Mouse (Mus musculus) stomach, postnatal 0 days (tissue): ENCODE measurements around the gene Msn. TPM values are rescaled to one million over a fixed set of nuclear protein-coding genes. Genes with fewer than 3 reads are reported as not detected.

ENCODE experiments used
- ATAC-seq: fragments of 200-750 bp; cut with Nextera tagmentation; 2 replicates; pipeline ENCODE4 v1.8.0; 2017; ENCODE audit not compliant: low FRiP score, low TSS enrichment
- DNase-seq: peaks from one replicate; pipeline ENCODE4 v3.0.0-alpha.2; 2016; ENCODE audit warnings: low spot score
- H3K27ac ChIP-seq: fragments of 300-500 bp; sonication (generic); replicated peaks from 2 replicates; pipeline ENCODE4 v1.5.1; 2014; ENCODE audit warnings: mild to moderate bottlenecking, control low read depth
- H3K27me3 ChIP-seq: fragments of 300-500 bp; sonication (generic); 2 replicates; pipeline ENCODE4 v1.6.1; 2014; ENCODE audit warnings: low read length; ENCODE audit not compliant: control insufficient read depth, insufficient read depth
- H3K36me3 ChIP-seq: fragments of 300-500 bp; sonication (generic); 2 replicates; pipeline ENCODE4 v1.6.1; 2014; ENCODE audit warnings: low read length, mixed read lengths; ENCODE audit not compliant: control insufficient read depth, insufficient read depth
- H3K4me1 ChIP-seq: fragments of 300-500 bp; sonication (generic); replicated peaks from 2 replicates; pipeline ENCODE4 v1.6.1; 2014; ENCODE audit warnings: antibody characterized with exemption; ENCODE audit not compliant: control insufficient read depth, insufficient read depth
- H3K4me2 ChIP-seq: fragments of 300-500 bp; sonication (generic); replicated peaks from 2 replicates; pipeline ENCODE4 v1.6.1; 2014; ENCODE audit warnings: low read depth, mild to moderate bottlenecking, control low read depth, moderate library complexity
- H3K4me3 ChIP-seq: fragments of 300-500 bp; sonication (generic); 2 replicates; pipeline ENCODE4 v1.5.1; 2014; ENCODE audit warnings: low read depth, low read length, control low read depth
- H3K9ac ChIP-seq: fragments of 300-500 bp; sonication (generic); 2 replicates; pipeline ENCODE4 v1.6.1; 2014; ENCODE audit warnings: mild to moderate bottlenecking, low read length, control low read depth, mixed read lengths
- H3K9me3 ChIP-seq: fragments of 300-500 bp; sonication (generic); 2 replicates; pipeline ENCODE4 v1.6.1; 2016; ENCODE audit warnings: low read length; ENCODE audit not compliant: control insufficient read depth
- CTCF ChIP-seq: IDR thresholded peaks from 2 replicates; pipeline ENCODE4 v1.5.1; 2016; ENCODE audit warnings: antibody characterized with exemption, low read depth, mild to moderate bottlenecking, moderate library complexity
- EP300 ChIP-seq: optimal IDR thresholded peaks from 2 replicates; pipeline ENCODE3; 2016; ENCODE audit warnings: antibody characterized with exemption
- WGBS: fragments of 180-500 bp; shearing (Covaris S2); extraction: QIAGEN DNeasy Blood & Tissue Kit; methylation state at CpG from one replicate; pipeline ENCODE4 v1.1.7; 2014; 5-methylcytosine and 5-hydroxymethylcytosine counted together
- polyA plus RNA-seq: library from polyadenylated mRNA; unstranded; fragments of >200 nt; fragmentation: Nextera tagmentation; extraction: Ambion mirVana; gene quantifications from 2 replicates; pipeline ENCODE4 v1.2.1, GENCODE M21; 2015

The Msn gene
- polyA plus RNA-seq, 1 experiment from 2014 or later: 34.9 TPM

DNA sequence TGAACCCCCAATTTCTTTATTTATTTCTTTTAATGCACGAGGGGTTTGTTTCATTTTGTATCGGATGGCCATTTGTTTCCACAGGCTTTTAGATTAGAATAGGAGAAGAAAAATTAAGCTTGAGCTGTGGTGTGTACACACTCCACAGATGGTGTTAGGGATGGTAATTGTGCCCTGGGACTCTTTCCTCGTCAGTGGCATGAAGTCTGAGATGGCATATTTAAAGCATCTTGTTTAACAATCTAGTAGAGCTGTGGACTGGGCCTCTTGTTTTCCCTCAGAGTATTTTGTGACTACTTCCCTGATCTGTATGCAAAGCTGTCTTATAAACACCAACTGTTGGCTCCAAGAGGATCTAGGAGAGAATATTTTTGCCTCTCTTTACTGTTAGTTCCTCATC, 57.5 kb downstream of the Msn start:
- ATAC-seq: no peak
- Histone ChIP-seq H3K36me3 (no peaks in the 10 kb centered on the region), H3K4me3 (no peak overlapping the region), H3K9me3 (no peaks in the 10 kb centered on the region), H3K27ac (no peak overlapping the region), H3K27me3 (no peaks in the 10 kb centered on the region), H3K9ac (no peak overlapping the region), H3K4me1 (no peaks in the 10 kb centered on the region), H3K4me2 (no peak overlapping the region)
- WGBS: 81% methylated on average over 3 of the region's 3 CpGs
- TF ChIP-seq CTCF (no peak), EP300 (no peak)
- DNase-seq: no peak

DNA sequence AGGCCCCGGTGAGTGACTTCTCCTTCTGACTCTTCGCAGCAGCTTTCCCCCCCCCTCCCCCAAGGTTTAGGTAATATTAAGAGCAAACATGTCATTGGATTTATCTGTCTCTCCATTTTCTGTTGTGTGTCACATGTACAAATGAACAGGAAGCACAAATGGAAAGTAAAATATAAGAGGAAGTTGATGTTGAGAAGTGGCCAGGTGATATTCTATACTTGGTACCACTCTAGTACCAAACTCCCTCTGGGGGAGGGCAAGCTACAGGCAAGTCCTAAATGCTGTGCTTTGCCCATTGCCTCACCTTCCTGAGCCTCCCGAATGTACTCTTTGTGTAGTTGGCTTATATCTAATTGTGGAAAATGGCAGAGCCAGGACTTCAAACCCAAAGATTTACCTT, 62.1 kb downstream of the Msn start:
- ATAC-seq (no peak), DNase-seq (no peak)
- no peak for TF ChIP-seq CTCF
- TF ChIP-seq EP300: no peak
- no peaks in the 10 kb centered on the region for H3K4me1 ChIP-seq
- H3K9me3 ChIP-seq: no peaks in the 10 kb centered on the region
- no peaks in the 10 kb centered on the region for H3K27me3 ChIP-seq
- no peak overlapping the region for H3K4me3 ChIP-seq
- WGBS: 92% methylated on average over 3 of the region's 3 CpGs
- no peak overlapping the region for H3K27ac ChIP-seq
- H3K9ac ChIP-seq: no peak overlapping the region
- H3K36me3 ChIP-seq: no peaks in the 10 kb centered on the region
- H3K4me2 ChIP-seq: no peak overlapping the region

DNA sequence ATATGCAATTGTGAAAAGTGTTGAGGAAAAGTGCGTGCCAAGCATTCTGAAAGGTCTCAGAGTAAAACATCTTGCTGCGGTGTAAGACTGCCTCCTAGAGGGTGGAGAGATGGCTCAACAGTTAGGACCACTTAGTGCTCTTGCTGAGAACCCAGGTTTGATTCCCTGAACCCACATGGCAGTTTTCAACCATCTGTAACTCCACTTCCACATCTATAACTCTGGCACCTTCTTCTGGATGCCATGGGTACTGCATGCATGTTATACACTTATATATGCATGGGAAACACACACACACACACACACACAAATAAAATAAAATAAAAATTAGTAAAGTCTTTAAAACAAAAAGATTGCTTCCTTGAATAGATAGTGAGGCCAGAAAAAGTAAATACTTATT, 66.7 kb downstream of the Msn start:
- ATAC-seq (no peak), DNase-seq (peak; percentile 14)
- 67% methylated on average over 2 of the region's 2 CpGs for WGBS
- no peaks in the 10 kb centered on the region for H3K27me3 ChIP-seq
- H3K27ac ChIP-seq: no peak overlapping the region
- H3K4me1 ChIP-seq: no peaks in the 10 kb centered on the region
- no peaks in the 10 kb centered on the region for H3K36me3 ChIP-seq
- no peak overlapping the region for H3K4me2 ChIP-seq
- TF ChIP-seq CTCF: peak; percentile 70
- no peak for TF ChIP-seq EP300
- H3K9me3 ChIP-seq: no peaks in the 10 kb centered on the region
- H3K4me3 ChIP-seq: no peak overlapping the region
- no peak overlapping the region for H3K9ac ChIP-seq

GRCm38 (mm10) chrX:96171645-96172388, 76.0 kb downstream of the Msn start:
- 71% methylated on average over 2 of the region's 2 CpGs for WGBS
- no peak for DNase-seq
- Histone ChIP-seq H3K4me1 (no peaks in the 10 kb centered on the region), H3K4me2 (no peak overlapping the region), H3K27ac (no peak overlapping the region), H3K4me3 (no peak overlapping the region), H3K36me3 (no peaks in the 10 kb centered on the region), H3K9me3 (no peaks in the 10 kb centered on the region), H3K9ac (no peak overlapping the region), H3K27me3 (no peaks in the 10 kb centered on the region)
- ATAC-seq: no peak
- TF ChIP-seq EP300: no peak
- no peak for TF ChIP-seq CTCF

- no peak overlapping the region for H3K9ac ChIP-seq
- peak; percentile 14 for DNase-seq
Observed at GRCm38 (mm10) chrX:96178437-96178836, 82.6 kb downstream of the Msn start.

DNA sequence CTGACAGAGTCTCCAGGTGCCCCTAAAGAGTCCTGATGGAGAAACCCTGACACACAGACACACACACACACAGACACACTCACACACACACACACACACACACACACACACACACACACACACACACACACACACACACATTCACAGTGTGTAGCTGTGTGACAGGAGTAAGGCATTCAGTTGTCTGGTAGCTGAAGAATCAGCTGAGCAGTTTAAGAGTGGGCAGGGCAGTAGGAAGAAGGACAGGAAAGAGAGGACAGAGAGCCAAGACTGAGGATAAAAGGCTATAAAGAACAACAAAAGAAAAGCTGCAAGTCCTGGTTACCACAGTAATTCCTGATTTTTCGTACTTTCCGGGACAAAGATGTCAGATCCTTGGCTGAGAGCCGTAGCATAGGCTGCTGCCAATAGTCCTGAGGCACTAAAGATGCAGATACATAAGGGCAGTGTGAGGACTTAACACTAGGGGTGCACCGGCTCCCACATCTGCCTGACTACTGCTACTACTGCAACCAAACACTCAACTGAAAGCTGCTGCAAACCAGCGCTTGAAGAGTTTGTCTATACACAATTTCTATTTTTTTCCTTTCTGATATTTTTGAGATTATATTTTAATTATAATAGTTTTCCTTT, 88.4 kb downstream of the Msn start:
- Histone ChIP-seq H3K36me3 (no peaks in the 10 kb centered on the region), H3K4me3 (no peak overlapping the region), H3K27ac (no peak overlapping the region), H3K9me3 (no peaks in the 10 kb centered on the region), H3K4me2 (no peak overlapping the region), H3K9ac (no peak overlapping the region), H3K27me3 (no peaks in the 10 kb centered on the region), H3K4me1 (no peaks in the 10 kb centered on the region)
- TF ChIP-seq EP300 (no peak), CTCF (peak; percentile 23; the same call in 1 of the 2 replicates)
- DNase-seq (no peak), ATAC-seq (no peak)
- 63% methylated on average over 5 of the region's 5 CpGs for WGBS

More at GRCm38 (mm10) chrX:96178437-96178836, 82.6 kb downstream of the Msn start:
- TF ChIP-seq CTCF: peak; percentile 77
- TF ChIP-seq EP300: no peak
- no peaks in the 10 kb centered on the region for H3K9me3 ChIP-seq
- H3K36me3 ChIP-seq: no peaks in the 10 kb centered on the region
- no peaks in the 10 kb centered on the region for H3K4me1 ChIP-seq
- H3K27ac ChIP-seq: no peak overlapping the region
- no peaks in the 10 kb centered on the region for H3K27me3 ChIP-seq
- no peak for ATAC-seq
- 12% methylated on average over 1 of the region's 1 CpGs for WGBS
- H3K4me2 ChIP-seq: no peak overlapping the region
- H3K4me3 ChIP-seq: no peak overlapping the region
